Mouse (Mus musculus) bone marrow macrophage, adult 2 months (primary cell): ENCODE data around the gene Mnd1. TPM values are rescaled to one million over a fixed set of nuclear protein-coding genes. Genes with fewer than 3 reads are reported as not detected.
A peak's percentile ranks its signal among the peaks of the same experiment; 100 is the strongest.

Source experiments
- H3K27ac ChIP-seq: 2 replicates; pipeline ENCODE4 v1.5.1; 2012; ENCODE audit warnings: low read depth, low read length; ENCODE audit not compliant: insufficient read depth
- H3K4me1 ChIP-seq: 2 replicates; pipeline ENCODE4 v1.6.1; 2012; ENCODE audit warnings: low read length; ENCODE audit not compliant: control insufficient read depth, insufficient read depth
- H3K4me3 ChIP-seq: 2 replicates; pipeline ENCODE4 v1.5.1; 2012; ENCODE audit warnings: mild to moderate bottlenecking, low read length, moderate library complexity; ENCODE audit not compliant: insufficient read depth
- CTCF ChIP-seq: IDR thresholded peaks from 2 replicates; pipeline ENCODE4 v1.5.1; 2012; ENCODE audit warnings: low read depth, mild to moderate bottlenecking, low read length, moderate library complexity
- POLR2A ChIP-seq: IDR thresholded peaks from 2 replicates; pipeline ENCODE4 v1.6.1; 2012; ENCODE audit warnings: mild to moderate bottlenecking, low read depth, low read length, borderline replicate concordance
- polyA plus RNA-seq: library from polyadenylated mRNA; stranded (reverse); fragments of >200 nt; gene quantifications from 2 replicates; pipeline ENCODE4 v1.2.4, GENCODE M21; 2012; ENCODE audit not compliant: missing spikeins, insufficient read depth, insufficient read length

The Mnd1 gene
- polyA plus RNA-seq, 1 experiment: 2.6 TPM

- TF ChIP-seq CTCF (no peak), POLR2A (no peak)
- Histone ChIP-seq H3K4me1 (peaks cover 9% of the 10 kb centered on the region), H3K4me3 (no peak overlapping the region), H3K27ac (no peak overlapping the region)
These were observed 80.8 kb downstream of the Mnd1 start for GRCm38 (mm10) chr3:84074777-84075176.

GRCm38 (mm10) chr3:84071641-84072040 lies 83.9 kb downstream of the Mnd1 start:
- Histone ChIP-seq H3K27ac (no peak overlapping the region), H3K4me3 (no peak overlapping the region), H3K4me1 (peaks cover 18% of the 10 kb centered on the region)
- TF ChIP-seq POLR2A (no peak), CTCF (no peak)

- H3K4me1 ChIP-seq: peaks cover 18% of the 10 kb centered on the region
- no peak for TF ChIP-seq POLR2A
- TF ChIP-seq CTCF: no peak
- H3K27ac ChIP-seq: no peak overlapping the region
- no peak overlapping the region for H3K4me3 ChIP-seq
These were observed 84.8 kb downstream of the Mnd1 start for GRCm38 (mm10) chr3:84070811-84071210.

GRCm38 (mm10) chr3:84068831-84069709 lies 86.5 kb downstream of the Mnd1 start:
- H3K27ac ChIP-seq: peak overlapping the region; percentile 42
- H3K4me3 ChIP-seq: peak overlapping the region; percentile 19; the same call in 1 of the 2 replicates
- TF ChIP-seq CTCF (no peak), POLR2A (no peak)
- H3K4me1 ChIP-seq: peaks cover 23% of the 10 kb centered on the region

DNA sequence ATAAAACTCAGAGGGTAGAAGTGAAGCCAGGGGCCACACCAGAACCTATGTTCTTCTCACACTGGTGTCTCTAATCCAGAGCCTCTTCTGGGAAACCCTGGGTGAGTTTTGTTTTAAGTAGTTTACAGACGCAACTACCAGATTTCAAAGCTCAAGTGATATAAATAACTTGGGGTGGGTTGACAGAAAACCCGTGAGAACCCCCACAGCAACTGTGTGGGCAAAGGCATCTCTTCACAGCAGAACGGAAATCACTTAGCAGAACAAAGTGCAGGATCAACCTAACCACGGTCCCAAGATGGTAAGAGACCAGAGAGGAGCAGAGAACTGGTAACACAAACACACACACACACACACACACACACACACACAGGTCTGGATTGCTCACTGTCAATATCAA lies 89.8 kb downstream of the Mnd1 start:
- no peak overlapping the region for H3K27ac ChIP-seq
- H3K4me3 ChIP-seq: no peak overlapping the region
- no peak for TF ChIP-seq CTCF
- TF ChIP-seq POLR2A: no peak
- H3K4me1 ChIP-seq: peaks cover 30% of the 10 kb centered on the region

DNA sequence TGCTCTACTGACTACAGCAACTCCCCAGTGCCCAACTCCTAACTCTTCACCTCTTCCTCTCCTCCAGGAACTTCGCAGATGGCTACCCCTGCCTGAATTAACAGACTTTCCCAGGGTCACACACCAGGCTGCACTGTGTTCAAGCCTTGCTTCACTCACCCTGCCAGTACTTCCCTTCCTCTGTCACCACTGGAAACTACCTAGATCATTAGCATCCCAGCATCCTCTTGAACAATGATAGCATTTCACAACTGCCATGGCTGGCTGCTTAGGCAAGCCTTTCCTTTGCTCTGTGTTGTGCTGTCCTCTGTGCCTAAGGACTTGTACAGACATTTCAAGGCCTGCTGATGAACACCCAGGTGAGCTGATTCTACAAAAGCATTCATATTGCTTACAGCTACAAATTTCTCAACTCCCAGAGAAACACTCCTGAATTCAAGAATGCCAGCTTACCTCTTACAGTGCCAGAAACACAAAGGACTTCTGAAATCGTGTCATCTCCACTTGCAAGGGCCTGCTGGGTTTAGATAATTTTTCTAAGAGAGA lies 92.1 kb downstream of the Mnd1 start:
- peaks cover 16% of the 10 kb centered on the region for H3K4me1 ChIP-seq
- H3K4me3 ChIP-seq: no peak overlapping the region
- H3K27ac ChIP-seq: no peak overlapping the region

GRCm38 (mm10) chr3:84061523-84062453 lies 93.8 kb downstream of the Mnd1 start:
- no peak overlapping the region for H3K4me3 ChIP-seq
- no peak overlapping the region for H3K27ac ChIP-seq
- TF ChIP-seq POLR2A (no peak), CTCF (no peak)
- H3K4me1 ChIP-seq: peaks cover 15% of the 10 kb centered on the region

More for the DNA sequence above, 92.1 kb downstream of the Mnd1 start:
- TF ChIP-seq POLR2A (no peak), CTCF (no peak)

GRCm38 (mm10) chr3:84060946-84061345 lies 94.6 kb downstream of the Mnd1 start:
- no peak overlapping the region for H3K4me3 ChIP-seq
- TF ChIP-seq CTCF (no peak), POLR2A (no peak)
- no peak overlapping the region for H3K27ac ChIP-seq
- peaks cover 15% of the 10 kb centered on the region for H3K4me1 ChIP-seq

GRCm38 (mm10) chr3:84060128-84060527 lies 95.5 kb downstream of the Mnd1 start:
- Histone ChIP-seq H3K27ac (no peak overlapping the region), H3K4me3 (no peak overlapping the region), H3K4me1 (peaks cover 15% of the 10 kb centered on the region)
- TF ChIP-seq POLR2A (no peak), CTCF (no peak)
